Mouse (Mus musculus) kidney, postnatal 14 days (tissue): ENCODE results near the gene Pnldc1.
"Not testable (repeated sequence)": the region's sequence is repeated elsewhere in the genome, so short reads cannot be mapped to it uniquely, and the experiment has no call there.

Experiments used
- DNase-seq: peaks from one replicate; pipeline ENCODE4 v3.0.0; 2022; ENCODE audit warnings: mixed read lengths

The Pnldc1 gene

DNA sequence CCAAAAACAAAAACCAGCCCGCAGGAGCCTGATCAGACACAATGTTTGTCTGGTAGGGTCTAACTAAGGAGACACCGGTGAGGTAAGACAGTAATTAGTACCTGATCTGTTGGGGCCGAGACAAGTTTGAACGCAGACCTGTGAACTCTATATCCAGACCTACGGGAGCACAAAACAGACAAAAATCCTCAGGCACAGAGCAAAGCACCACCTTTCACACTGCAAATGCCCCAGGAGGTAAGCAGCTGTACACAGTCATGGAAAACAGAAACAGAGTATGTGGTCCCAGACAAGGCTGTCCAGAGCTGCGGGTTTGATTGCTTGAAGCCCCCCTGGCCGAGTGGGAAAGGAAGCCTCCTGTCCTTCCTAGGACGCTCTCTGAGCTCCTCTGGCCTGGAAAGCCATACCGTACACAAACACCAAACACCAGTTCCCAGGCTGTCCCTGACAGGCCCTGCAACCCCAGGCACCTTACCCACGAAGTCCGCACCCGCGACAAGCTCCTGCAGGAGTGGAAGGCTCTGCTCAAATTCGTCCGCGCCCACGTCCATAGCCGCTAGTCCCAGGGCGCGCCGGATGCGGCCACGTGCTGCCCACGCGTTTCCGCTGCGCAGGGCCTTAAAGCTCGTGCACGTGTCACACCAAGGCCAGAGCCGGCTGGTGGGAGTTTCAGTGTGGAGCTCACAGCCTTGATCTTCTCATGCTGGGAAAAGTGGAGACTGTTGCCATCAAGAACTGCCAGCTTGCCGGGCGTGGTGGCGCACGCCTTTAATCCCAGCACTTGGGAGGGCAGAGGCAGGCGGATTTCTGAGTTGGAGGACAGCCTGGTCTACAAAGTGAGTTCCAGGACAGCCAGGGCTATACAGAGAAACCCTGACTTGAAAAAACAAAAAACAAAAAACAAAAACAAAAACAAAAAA lies at the start of gene Pnldc1:
Gene Pnldc1 (minus strand): TSS at position 870 of the 920 bp plus-strand sequence.
- no peak for DNase-seq

DNA sequence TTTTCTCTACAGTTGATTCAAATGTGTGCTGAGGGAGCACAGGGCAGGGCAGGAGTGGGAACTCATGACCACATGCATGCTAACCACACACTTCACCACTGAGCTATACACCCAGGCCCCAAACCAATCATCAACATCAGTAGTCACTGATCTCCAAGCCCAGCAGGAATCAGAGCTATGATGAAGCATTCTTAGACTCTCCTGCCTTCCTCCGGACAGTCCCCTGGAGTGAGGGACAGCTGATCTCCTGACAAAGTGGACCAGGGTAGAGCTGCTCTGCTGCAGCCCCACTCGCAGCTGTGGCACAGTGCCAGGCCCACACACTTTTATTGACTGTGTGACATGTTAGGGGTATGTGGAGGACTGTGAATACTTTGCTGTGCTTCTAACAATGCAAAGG lies 49.3 kb upstream of the Pnldc1 start:
- not testable (repeated sequence) for DNase-seq

DNA sequence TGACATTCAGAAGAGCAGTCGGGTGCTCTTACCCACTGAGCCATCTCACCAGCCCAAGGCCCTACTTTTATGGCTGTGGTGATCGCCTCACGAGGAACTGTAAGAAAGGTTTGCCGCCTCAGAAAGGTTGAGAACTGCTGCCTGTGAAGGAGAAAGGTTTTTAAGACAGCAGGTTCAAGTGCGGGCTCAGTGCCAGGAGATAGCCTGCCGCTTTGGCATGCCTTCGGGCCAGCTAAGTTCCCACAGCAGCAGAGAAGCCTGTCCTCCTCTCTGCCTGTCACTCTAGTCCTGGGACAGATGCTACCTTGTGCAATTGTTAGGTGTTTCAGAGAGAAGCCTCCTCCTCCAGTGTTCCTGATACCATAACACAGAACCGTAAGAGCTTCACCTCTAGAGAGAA lies 46.6 kb upstream of the Pnldc1 start:
- DNase-seq: no peak

DNA sequence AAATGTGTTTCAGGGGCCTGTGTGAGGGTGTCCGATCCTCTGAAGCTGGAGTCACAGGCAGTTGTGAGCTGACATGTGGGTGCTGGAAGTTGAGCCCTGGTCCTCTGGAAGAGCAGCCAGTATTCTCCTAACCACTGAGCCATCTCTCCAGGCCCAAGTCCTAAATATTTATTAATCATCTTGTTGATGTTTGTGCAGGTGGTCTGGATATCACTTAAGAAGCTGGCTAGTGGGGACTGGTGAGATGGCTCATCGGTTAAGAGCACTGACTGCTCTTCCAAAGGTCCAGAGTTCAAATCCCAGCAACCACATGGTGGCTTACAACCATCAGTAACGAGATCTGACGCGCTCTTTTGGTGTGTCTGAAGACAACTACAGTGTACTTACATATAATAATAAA lies 39.6 kb upstream of the Pnldc1 start:
- DNase-seq: no peak

DNA sequence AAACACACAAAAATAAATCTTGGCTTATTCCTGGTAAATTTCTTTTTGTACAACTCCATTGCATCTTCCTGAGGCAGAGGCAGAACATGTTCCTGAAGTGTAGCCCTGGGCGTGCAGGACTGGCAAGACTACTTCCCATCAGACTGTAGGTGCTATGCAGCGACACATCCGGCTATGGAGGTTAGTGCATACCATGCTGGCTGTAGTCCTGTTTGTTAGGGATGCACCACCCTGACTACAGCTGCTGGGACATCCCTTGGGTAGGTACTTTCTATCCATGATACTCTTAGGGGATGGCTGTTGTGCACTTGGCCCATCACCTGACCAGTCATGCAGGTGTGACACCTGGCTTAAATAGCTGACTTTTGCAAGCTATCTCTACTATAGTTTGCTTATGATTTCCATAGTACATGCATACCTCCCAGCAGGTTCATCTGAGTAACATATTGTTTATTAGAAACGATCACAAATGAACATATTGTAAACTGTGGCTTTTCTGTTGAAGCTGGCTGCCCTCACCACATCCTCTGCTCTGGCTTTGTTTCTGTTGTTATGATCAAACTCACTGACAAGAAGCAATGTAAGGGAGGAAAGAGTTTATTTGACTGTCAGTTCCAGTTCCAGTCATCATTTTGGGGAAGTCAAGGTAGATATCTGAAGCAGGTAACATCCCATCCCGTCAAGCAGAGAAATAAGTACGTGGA lies 32.6 kb upstream of the Pnldc1 start:
- no peak for DNase-seq

DNA sequence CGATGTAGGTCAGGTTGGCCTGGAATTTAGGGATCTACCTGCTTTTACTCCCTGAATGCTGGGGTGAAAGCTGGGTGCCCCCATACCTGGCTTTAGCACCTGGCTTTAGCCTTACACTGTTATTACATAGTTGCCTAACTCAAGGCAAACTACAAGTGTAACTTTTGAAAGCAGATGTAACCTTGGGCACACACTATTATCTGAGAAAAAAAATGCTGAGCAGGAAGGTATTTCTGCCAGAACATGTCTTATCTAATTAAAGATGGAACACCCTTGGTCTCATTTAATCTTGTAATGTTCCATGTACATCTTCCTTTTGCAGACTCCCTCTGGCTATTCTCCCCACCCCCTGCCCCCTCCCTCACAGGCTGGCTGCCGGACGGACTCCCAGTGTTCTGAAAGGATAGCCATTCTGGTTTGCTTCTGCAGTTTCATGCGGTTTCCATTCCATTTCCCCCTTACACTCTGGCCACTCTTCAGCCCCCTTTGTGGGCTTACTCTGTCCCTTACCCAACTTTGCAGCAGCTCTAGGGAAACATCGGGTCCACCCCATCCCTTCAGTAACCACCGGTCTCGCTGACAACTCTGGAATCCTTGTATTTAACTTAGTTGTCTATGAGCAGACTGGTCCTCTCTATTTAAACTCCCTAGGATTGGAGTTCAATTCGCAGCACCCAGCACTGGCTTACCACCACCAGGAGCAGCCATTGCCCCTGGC lies 31.7 kb upstream of the Pnldc1 start:
- no peak for DNase-seq

DNA sequence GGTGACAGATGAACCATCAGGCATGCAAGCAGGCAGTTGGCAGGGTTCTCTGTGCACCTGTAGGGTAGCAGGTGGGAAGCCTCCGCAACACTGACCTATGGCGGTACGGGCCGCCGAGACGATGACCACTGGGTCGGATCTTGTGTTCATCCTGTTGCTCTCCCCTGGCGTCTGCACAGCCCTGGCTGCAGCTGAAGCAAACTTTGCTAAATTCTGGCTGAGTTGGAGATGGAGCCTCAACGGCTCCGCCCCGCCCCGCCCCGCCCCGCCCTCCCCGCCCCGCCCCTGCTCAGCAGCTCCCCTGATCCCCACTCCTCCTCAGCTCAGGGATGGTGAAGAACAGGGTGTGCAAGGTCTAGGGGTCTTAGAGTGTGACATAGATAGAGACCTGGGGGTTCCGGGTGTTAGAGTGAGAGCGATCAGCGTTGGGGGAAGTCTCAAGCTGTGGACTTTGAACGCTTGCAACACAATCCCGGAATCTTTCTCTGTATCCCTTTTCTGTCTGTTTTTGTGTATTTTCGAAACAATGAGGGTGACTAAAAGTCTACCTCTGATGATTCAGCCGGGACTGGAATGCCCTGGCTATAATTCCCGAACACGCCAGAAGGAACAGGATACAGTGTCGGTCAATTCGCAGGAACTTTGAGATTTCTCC lies 30.2 kb upstream of the Pnldc1 start, which contains the start of gene Acat3:
Gene Acat3 (minus strand): TSS at position 450 of the 655 bp plus-strand sequence.
- peak; percentile 40 for DNase-seq

DNA sequence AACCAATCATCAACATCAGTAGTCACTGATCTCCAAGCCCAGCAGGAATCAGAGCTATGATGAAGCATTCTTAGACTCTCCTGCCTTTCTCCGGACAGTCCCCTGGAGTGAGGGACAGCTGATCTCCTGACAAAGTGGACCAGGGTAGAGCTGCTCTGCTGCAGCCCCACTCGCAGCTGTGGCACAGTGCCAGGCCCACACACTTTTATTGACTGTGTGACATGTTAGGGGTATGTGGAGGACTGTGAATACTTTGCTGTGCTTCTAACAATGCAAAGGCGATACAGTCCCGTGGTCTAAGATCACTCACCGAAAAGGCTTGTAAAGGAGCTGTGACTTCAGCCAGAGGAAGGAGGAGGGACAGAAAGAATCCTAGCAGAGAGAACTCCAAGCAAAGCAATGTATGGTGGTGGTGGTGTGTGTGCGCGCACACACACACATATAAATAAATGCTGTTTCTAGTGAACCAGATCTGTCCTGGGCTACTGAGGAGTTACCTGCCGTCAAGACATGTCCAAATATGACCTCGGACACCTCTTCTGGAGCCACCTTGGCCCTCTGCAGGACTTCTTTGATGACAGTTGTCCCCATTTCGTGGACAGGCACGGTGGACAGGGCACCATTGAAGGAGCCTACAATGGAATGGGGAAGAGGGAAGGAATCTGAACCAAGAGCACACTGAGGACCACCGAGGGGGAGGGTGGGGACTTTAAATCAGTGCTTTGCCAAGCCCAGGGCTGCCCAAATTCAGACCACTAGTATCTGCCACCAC lies 29.5 kb upstream of the Pnldc1 start:
- DNase-seq: not testable (repeated sequence)

DNA sequence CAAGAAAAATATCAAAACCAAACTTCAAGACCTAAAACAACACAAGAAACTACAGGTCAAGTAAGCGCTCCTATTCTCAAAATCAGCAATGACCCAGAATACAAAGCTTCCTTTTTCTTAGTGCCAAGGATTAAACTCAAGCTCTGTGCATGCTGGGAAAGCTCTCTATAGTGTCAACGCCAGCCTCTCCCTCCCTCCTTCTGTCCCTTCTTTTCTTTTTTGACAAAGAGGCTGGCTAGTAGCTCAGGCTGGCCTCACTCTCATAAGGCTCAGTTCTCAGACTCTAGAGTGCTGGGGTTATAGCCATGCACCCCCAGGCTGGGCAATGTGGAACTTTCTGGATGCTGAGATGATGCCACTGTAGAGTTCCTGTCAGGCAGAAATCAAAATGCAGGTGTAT lies 28.0 kb upstream of the Pnldc1 start:
- no peak for DNase-seq

DNA sequence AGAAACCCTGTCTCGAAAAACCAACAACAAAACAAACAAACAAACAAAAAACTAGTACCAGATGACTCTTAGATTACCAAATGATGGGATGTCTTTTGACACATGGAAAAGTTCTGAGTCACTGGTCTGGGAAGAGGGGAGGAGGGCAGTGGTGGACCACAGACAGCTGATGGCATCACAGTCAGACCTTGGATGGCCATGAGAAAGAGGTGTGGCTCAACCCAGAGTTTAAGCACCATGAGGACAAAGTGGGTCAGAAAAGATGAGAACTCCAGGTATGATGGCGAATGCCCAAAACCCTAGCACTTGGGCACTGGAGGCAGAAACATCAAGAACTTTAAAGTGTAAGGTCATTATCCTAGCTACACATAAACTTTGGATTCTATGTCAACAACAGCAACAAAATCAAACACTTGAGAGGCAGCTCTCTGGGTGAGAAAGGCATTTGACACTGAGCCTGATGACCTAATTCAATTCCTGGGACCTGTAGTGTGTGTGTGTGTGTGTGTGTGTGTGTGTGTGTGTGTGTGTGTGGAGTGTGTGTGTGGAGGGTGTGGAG lies 27.5 kb upstream of the Pnldc1 start:
- no peak for DNase-seq

DNA sequence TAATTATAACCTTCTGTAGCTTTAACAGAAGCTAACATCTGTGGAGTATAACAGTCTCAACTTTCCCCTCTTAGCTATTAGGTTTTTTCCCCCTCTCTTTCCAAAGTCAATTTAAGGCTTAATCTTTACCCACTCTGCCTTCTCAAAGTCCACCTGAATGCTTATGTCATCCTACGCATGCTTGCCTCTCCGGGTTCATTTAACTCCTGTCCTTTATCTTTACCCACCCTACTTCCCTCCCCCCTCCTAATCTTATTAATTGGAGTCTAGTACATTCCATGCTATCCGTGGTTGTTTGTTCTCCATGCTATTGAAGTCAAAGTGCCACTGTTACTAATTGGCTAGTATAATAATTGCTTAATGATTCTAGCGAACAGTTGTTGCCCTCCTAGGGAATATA lies 25.7 kb upstream of the Pnldc1 start:
- DNase-seq: peak; percentile 63

DNA sequence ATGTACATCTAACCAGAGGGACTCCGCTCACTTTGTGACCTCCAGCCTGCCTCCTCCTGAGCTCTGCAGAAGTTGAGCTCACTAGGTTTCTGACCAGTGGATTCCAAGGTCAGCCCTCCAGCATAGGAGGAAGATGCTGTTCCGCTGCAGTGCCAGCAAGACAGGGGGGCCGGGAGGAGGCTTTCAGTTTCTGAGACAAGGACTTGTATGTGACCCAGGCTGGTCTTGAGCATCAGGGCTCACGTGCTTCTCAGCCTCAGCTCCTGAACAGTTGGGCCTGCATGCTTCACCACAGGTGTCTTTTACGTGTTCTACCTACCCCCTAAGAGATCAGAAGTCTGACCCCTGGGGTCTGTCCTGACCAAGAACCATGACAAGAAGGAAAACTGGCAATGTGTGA lies 21.5 kb upstream of the Pnldc1 start:
- peak; percentile 16 for DNase-seq

DNA sequence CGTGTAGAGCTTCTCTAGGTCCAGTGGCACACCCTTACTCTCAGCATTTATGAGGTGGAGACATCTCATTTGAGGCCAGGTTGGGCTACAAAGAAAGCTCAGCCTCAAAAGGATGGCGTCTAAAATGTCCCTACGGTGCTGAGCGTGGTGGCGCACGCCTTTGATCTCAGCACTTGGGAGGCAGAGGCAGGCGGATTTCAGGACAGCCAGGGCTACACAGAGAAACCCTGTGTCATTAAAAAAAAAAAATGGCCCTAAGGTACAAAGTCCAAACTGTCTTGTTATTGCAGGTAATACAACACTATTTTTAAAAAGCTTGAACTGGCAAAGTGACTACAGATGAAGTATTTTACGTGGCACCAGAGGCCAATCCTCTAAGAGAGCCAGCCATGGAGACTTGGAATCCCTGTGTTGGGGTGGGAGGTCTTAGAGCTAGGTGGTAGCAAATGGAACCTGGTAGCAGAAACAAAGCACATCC lies 15.7 kb upstream of the Pnldc1 start:
- DNase-seq: no peak

DNA sequence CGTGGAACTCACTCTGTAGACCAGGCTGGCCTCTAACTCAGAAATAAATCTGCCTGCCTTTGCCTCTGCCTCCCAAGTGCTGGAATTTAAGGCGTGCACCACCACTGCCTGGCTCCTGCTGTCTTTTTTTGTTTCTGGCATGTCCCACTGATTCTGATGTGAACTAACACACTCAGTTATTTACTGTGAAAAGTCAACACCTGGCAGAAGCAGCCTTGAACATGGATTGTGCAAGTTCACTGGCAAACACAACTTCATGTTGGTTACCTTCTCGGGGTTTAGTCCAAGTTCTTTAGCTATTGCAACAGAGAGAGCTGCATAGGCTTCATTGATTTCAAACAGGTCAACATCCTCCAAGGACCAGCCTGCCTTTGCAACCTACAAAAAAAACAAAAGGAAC lies 15.0 kb upstream of the Pnldc1 start:
- DNase-seq: no peak

DNA sequence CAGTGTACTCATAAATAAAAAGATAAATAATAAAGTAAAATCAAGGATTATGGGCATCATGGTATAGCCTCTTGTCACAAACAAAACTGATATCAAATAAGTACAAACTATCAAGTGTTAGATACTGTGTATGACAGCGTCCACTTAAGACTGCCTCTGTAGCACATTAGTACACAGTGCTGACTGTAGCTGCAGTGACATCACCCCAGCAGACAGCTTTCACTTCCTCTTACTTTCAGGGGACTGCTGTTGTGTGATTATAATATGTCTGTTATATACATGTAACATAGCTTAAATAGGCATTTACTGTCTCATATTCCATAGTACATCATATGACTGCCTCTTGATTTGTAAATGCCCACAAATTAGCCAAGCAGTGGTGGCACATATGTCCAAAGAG lies 11.0 kb upstream of the Pnldc1 start:
- no peak for DNase-seq

DNA sequence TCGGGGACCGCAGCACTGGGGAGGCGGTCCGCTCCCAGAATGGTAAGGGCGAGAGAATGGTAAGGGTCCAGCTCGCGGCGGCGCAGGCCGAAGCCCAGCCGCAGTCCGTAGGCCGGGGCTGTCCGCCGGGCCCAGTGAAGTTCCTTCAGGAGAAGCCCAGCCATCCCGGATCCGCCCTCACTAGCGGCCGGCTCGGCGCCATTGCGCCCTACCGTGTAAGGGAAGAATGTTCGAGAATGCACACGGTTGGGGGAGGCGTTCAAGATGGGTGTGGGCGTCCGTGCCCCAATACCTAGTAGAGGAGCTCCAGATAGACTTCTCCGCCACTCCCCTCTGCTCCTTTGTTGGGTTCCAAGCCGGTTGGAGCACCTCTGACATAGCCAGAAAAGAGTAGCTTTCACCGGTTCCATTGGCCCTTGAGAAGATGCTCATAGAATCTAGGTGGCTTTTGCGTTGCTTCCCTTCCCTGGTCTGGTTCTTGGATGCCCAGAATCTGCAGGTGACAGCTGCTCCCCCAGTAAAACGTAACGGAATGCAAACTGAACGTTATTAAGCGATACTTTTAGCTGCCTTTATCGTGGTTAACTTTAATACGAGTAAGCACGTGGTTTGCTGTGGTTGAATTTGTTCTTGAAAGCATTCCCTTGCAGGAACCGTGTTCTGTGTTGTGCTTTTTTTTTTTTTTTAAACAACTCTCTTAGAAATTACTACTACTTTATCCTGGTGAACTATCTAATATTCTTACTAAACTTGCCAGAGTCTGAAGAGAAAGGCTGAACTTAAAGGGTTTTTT lies 6.8 kb upstream of the Pnldc1 start:
- DNase-seq: no peak

DNA sequence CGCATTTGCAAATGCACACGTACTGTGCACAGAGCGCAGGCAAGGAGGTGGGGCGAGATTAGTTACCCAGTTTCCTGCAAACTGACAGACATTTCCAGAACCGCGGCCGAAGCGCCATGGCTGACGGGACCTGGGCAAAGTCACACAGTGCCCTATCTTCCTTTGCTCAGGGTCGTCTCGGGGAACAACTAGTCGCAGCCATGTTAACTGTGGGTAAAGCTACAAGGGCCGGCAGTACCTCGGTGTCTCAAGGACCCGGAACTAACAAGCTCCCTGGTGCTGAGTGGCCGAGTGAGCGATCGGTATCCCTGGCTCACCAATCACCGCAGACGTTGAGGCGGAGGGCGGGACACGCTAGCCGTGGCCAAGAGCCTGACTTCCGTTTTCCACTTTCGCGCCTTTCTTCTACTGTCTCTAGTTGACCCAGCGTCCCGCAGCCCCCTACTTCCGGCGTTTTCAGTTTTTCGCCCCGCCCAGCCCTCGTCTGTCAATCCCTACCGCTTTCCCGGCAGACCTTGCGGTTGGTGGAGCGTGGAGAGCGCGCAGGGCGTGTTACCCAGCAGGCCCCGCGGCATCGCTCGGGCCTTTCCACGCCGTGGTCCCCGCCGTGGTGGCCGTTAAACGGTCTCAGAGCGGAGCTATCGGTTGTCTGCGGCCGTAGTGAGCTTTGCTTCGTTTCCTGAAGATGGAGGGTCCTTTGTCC lies 6.0 kb upstream of the Pnldc1 start, which contains the start of gene Mrpl18:
Gene Mrpl18 (minus strand): TSS at position 465 of the 703 bp plus-strand sequence.
- peak; percentile 100 for DNase-seq

DNA sequence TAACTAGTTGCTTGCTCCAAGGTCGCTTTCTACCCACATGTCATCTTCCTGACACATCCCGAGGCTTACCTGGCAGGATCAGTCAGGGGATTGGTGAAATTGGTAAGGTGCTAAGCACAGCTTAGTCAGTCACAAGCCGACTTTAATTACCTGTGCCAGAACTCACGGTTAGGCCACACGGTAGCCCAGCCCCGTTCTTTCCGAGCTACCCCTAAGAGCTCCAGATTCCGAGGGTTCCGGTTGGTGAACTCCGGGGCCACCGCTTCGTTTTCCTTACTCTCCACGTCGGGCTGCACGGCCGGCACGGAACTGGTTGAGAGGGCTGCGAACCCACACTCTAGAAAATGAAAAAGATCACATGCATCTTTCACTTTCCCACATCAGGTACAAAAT lies 5.5 kb upstream of the Pnldc1 start, which contains the start of gene Tcp1:
Gene Tcp1 (plus strand): TSS at position 214 of the 393 bp plus-strand sequence.
- DNase-seq: no peak

DNA sequence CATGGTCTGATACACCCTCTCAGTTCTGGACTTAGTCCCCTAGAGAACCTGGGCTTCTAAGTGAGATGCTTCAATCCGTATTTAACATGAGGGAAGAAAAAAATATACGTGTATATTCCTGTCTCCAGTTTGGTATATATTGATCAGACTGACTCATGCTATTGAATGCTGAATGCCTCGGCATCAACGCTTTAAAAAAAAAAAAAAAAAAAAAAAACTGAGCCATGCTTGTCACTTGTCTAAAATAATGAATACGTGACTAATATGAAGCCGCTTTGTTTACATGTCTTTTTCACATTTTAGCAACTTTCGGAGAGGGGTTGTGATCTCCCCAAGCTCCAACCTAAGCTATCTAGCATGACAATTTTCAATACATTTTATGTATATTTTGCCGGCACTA lies 361 bp upstream of the Pnldc1 start:
- DNase-seq: no peak

DNA sequence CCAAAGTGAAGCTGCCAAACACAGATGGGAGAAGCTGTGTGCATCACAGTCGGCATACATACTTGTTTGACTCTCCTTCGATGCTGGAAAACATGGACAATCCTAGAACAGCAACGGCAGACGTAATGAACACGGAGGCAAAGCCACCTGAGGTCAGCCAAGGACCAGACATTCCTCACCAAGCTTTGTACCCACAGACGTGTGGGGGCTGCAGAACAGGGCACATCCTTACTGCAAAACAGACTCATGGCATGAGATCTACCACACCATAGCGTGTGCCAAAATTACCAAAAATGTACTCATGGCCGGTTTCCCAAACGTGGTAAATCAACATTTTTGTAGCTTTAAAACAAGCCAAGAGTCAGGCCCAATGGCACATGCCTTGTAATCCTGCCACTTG lies 3.6 kb downstream of the Pnldc1 start:
- DNase-seq: no peak
